Mouse (Mus musculus) lung, postnatal 0 days (tissue): ENCODE data around the gene Fermt2.

ENCODE experiments used
- CTCF ChIP-seq: IDR thresholded peaks from 2 replicates; pipeline ENCODE4 v1.5.1; 2016; ENCODE audit warnings: antibody characterized with exemption, mild to moderate bottlenecking
- EP300 ChIP-seq: IDR thresholded peaks from 2 replicates; pipeline ENCODE4 v1.6.1; 2016; ENCODE audit warnings: antibody characterized with exemption, mild to moderate bottlenecking, control low read depth

GRCm38 (mm10) chr14:45463599-45463998 is 66.3 kb downstream of the Fermt2 start:
- no peak for TF ChIP-seq CTCF
- peak; percentile 72 for TF ChIP-seq EP300
